Mouse (Mus musculus) cerebellum, adult (tissue): ENCODE data around the gene Ccdc69.
"Not testable (repeated sequence)": the region's sequence is repeated elsewhere in the genome, so short reads cannot be mapped to it uniquely, and the experiment has no call there.

Experiments
- ATAC-seq: cut with Nextera tagmentation; 2 replicates; pipeline ENCODE4 v1.9.2; 2017; ENCODE audit warnings: mild to moderate bottlenecking, moderate library complexity, mixed read lengths; ENCODE audit not compliant: insufficient number of reproducible peaks, low FRiP score, low TSS enrichment

Gene Ccdc69

DNA sequence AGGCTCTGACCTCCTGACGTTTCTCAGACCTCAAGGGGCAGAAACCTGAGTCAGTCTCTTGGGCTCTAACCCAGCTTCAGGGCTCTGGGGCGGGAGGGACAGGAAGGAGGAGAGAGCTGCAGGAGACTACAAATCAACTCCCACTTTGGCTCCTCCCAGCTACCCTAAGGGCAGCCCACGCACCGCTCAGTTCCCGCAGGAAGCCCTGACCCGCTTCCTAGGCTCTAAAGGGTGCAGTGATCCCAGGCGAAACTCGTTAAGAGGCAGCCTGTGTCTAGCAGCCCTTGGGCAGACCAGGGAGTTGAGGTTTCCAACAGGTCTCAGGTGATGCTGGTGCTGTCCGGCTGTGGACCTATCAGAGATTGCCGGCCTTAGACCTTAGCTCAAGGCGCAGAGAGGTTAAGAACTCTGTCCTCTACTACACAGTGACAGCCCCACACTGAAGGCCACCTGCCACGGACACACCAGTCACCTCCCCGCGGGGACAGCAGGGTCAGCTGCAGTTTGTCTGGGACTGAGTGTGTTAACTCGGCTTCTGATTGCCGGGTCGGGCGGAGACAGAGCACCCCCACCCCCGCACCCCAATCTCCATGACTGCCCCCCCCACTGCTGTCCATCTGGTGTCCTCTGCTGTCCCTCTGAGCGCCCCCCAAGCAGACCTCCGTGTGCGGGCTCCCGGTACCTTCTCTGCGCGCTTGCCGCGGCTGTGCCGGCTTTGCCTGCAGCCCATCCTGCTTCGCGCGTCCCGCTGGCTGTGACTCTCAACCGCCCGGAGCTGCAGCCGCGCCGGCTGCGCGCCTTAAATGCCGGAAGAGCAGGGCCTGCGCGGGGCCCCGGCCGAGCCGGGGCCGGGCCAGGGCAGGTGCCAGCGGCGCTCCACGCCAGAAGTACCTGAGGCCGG lies at the start of gene Ccdc69:
Gene Ccdc69, minus strand, starts transcription at position 801 of the 901 bp plus-strand sequence.
- peak; percentile 54 for ATAC-seq

DNA sequence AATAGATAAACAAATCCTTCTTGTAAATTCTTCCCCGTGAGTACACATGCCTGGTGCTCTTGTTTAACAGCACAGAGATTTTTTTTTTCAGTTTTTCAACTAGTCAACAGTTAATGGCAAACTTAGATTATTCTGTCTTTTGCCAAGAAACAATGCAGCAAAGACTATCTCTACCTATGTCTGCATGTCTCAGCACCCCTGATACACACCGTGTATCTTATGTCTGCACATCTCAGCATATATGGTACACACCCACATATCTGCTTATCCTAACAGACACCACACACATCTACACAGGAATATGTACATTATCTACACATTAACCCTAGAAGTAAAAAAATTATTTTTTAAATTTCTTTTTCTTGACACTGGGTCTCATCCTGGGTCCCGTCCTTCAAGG lies 48.7 kb upstream of the Ccdc69 start:
- ATAC-seq: no peak

DNA sequence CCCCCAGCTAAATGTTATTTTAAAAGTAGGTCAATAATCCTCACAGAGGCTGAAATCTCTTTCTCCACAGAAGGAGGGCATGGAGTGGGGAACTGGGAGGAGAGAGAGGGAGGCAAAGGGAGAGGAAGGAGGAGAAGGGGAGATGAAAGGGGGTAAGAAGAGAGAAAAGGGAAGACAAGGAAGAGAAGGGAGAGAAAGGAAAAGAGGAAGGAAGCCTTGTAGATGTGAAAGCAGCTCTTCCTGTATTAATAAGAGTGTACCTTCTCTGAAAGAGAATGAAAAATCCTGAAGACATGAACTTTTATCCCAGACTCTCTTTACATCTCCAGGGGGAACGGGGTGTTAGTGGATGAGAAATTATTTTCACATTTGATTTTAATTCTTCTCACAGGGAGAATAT lies 43.5 kb upstream of the Ccdc69 start:
- ATAC-seq: no peak

DNA sequence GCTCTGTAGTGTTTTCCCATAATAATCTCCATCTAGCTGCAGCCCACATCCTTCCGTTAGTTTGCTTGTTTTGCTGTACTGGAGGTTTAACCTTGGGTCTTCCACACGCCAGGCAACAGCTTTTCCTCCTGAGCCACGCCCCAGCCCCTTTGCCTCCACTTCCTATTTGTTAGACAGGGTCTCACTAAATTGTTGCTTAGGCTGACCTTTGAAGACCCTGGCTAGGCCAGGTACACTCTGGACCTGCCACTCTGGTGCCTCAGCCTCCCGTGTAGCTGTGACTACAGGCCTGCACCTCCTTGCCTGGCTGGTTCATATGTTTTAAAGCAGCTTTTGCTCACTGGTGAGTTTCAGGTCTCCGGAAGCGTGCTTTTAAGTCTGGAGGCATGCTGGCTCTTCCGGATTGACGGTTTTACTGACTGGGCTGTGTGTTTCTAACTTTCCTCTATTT lies 42.9 kb upstream of the Ccdc69 start:
- no peak for ATAC-seq

DNA sequence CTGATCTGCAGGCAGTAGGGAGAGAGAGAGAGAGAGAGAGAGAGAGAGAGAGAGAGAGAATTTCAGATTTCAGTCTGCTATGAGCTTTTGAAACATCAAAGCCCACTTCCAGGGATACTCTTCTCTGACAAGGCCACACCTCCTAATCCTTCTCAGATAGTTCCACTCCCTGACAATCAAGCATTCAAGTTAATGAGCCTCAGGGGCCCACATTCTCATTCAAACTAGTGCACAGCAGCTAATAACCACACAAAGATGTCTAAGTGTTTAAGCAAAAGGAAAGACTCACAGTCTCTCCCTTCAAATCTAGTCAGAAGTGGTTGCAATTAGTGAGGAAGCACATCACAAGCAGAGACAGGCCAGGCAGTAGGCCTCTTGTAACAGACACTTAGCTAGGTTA lies 42.3 kb upstream of the Ccdc69 start:
- ATAC-seq: no peak

DNA sequence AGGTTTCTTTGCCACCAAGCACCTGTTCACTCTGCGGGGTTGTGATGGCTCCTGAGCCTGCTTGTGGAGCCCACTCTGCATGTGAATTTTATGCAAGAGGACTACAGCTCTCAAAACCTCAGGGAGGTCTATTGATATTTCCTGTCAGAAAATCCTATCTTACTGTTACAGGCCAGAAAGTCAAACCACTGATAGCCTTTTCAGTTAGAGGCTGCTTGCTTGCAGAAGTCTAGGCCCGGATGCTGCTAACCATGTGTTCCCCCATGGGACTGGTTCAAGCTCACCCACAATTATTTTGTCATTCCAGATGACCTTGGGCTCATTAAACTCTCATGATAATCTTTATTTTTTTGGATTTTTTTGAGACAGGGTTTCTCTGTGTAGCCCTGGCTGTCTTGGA lies 39.1 kb upstream of the Ccdc69 start:
- ATAC-seq: no peak

DNA sequence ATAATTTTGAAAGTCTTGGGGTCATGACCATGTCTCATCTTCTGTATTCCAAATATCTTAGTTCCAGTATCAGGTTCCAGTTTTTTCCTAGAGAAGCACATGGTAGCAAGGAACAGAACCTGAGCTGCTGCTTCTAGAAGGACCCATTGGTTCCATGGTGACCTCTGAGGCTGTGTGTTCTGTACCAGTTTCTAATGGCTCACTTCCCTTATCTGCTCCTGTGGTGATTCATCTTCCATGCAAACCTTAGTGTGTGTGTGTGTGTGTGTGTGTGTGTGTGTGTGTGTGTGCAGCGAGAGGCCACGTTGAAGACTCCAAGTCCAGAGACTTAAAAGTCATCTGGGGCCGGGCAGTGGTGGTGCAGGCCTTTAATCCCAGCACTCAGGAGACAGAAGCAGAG lies 38.1 kb upstream of the Ccdc69 start:
- ATAC-seq: no peak

DNA sequence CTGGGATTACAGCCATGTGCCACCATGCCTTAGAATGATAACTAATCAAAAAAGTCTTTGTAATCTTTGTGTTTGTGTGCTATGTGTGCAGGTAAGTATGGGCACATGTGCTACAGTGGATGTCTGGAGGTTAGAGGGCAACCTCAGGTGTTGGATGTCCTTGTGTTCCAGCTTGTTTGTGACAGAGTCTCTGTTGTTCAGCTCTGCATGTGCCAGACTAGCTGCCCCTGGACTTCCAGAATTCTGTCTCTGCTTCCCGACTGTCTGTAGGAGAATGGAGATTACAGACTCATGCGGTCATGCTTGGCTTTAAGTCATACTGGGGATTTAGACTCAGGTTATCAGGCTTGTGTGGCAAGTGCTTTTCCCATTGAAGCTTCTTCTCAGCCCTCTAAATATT lies 36.4 kb upstream of the Ccdc69 start:
- ATAC-seq: no peak

DNA sequence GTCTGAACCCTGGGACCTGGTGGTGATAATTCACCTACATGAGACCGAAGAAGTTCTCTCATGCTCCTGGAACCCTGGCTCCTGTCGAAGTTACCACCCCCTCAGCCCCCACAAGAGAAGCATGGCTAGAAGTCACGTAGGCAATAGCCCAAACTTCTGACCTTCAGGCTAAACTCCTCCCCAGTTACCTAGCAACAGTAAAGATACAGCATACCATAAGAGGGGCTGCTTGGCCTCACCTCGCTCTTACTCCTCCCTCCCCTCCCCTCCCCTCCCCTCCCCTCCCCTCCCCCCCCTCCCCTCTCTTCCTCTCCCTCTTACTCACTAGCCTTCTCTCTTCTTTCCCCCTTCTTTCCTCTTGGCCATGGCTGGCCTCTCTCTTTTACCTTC lies 35.9 kb upstream of the Ccdc69 start:
- not testable (repeated sequence) for ATAC-seq

DNA sequence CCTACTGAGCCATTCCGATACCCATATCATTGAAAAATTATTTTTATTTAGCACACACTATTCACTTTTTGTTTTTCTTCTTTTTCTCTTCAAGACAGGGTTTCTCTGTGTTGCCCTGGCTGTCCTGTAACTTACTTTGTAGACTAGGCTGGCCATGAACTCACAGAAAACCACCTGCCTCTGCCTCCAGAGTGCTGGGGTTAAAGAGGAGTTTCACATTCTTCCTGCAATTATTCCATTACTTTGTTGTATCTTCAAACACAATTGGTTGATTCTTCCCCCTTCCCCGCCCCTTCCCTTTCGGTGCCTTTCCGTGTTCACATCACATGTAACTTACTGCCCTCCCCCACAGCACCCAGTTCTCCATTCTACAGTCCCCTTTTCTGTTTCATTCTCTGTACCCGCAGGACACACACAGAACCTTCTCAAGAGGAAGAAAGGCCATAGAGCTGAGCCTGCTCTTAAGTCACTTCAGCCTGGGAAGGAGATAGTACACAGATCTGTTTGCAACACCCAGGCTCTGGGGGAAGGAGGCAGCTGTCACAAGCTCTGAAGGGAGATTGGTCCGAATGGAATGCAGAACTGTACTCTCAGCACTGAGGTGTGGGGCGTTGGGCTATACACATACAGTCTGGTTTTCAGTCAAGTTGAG lies 35.4 kb upstream of the Ccdc69 start:
- no peak for ATAC-seq

DNA sequence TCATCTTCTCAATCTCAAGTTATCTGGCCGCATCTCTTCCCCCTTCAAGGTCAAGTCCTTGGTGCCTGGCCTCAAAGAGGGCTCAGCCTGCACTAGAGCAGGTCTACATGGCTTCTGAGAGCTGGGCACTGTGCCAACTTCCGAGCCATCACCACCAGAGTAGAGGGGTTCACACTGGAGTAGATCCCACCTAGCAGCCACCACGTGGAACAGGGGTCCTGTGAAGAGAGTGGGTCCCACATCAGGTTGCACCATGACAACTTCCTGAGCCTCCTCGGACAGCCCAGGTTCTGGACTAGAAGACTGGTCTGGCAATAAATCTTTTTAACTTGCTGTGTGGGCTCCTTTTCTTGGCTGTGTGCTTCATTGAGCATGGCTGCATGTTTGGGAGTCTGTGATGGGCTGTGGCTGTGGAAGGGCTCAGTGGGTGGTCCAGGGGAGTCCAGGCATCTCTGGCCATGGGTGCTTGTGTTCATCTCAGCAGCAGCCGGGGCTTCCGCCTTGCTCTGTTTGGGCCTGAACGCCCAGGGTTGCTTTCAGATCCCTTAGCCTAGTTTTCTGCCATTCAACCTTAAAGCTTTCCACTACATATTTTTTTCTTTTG lies 32.7 kb upstream of the Ccdc69 start:
- ATAC-seq: no peak

DNA sequence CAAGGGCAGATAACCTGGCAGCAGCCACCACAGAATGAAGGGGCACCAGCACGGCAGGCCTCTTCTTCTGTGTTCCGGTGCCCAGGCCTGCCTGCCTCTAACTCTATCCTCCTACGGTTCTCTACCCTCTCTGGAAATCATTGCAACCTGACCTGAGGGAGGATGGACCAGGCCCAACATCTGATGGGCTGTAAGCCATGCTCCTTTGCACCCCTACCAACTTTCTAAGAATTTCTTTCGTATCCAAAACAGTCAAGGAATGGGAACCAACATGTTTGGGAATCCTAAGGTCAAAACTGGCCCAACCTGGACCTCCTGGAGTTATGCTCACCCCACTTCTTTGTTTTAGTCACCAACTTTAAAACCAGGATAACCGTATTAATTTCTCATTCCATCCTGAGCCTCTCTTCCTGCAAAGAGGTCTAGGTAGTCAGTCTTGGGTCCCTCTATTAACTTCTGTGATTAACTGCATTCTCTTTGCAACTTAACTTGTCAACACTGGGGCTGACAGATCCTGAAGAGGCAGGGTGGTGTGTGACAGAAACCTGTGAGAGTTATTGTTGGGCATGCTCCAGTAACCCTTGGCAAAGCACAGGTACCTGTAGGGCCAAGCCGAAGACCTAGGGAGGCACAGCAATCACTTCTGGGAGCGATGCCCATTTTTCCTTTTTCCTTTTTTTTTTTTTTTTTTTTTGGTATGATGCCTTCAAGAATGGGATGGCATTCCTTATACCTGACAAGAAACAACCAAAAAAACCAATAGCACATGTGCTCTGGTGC lies 31.8 kb upstream of the Ccdc69 start:
- ATAC-seq: no peak

DNA sequence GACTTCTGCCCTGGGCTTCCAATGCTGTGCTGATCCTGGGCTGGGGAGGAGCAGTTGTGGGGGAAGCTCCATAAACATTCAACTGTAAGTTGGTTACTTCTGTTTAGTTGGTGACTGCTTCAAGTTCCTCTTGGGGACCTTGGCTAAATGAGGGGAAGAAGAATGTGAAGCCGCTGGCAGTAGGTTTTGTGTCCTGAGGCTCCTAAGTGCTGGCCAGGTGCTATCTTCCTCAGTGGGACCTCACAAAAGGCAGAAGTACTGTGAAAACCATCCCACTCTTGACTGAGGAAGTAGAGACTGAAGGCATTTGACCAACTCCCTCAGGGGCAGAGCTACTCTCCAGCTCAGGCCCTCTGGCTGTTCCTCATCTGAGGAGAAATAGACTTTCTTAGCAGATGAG lies 28.7 kb upstream of the Ccdc69 start:
- ATAC-seq: no peak

DNA sequence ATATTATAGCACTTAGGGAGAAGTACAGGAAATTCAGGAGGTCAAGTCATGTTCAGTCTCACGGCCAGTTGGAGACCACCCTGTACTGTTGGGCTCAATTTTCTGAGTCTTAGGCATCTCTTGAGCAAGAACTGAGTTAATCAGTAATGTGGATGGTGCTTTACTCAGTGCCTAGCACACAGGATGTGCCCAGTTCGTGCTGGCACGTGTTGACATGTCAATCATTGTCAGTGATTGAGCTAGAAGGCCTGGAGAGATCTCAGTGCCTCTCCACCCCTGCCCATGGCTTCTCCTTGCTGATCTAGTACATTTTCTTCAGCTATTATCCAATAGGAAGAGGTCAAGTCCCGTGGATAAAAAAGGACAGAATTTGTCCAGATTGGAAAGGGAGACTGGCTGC lies 27.5 kb upstream of the Ccdc69 start:
- ATAC-seq: no peak

DNA sequence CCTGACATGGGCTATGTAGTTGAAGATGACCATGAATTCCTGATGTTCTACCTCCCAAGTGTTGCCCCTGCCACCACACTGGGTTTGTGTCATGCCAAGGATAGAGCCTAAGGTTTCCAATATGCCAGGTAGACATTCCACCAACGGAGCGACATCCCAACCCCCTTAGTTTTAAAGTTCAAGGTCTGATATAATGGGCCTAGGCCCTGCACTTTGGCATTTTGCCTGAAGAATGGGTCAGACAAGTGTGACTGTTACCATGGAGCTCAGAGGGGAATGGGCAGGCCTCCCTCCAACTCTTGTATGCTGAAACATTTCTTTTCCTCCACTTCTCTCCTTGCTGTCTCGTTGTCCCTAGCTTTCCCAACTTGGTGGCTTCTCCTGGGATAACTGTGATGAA lies 25.3 kb upstream of the Ccdc69 start:
- no peak for ATAC-seq

DNA sequence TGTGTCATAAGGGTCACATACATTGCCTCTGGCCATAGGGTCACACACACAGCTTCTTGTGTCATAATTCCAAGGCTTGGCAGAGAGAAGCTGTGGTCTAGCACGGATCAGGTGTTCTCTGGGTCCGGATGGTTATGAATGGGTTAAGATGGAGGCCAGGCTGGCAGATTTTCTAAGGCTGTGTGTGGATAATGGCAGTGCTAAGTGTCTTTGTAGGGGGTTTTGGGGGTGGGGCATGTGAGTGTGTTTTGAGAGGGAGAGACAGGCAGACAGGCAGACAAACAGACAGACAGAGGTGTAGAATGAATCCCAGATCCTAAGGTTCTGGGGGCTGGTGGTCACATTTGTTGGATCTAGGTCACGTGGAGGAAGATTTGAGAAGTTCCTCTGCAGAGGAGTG lies 24.1 kb upstream of the Ccdc69 start:
- no peak for ATAC-seq

DNA sequence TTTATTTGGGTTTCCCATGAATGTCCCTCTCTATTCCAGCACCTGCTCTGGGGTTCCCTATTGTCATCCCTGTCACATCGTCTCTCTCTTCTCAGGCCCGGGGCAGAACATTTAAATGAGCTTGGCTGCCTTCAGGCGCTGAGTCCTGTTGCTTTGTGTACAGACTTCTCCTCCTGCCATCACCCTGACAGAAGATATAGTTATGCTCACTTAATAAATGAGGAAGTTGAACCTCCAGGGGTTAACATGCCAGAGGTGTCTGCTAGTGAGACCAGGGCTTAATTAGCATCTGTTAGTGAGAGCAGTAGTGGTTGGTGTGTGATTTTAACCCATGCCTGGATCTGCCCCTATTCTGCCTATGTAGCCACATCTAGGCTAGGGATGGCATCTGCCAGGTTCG lies 21.9 kb upstream of the Ccdc69 start:
- ATAC-seq: no peak

DNA sequence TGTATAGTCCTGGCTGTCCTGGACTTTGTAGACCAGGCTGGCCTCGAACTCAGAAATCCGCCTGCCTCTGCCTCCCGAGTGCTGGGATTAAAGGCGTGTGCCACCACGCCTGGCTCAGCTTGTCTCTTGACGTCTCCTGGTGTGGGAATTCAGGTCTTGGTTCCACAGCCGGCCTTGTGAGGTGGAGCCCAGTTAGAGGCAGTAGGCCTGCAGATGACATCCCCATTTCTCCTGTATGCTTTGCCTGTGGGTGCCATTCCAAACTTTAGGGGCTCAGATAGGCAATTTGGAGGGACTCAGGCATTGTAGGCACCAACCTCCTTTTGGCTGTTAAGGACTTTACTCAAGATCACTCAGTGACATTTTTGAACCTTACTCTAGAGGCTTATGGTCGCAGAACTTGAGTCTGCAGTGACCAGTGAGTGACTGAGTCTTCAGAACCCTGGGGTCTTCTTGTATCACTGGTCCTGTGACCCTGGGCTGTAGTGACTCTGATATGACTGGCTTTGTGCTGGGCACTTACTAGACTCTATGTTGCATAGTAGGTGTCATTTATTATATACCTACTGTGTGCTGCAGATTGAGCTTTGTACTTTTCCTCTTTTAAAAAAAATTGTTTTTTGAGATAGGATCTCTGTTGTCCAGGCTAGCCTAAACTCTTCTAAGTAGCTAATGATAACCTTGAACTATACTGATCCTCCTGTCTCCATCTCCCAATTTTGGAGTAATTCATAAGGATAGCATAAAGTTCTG lies 21.3 kb upstream of the Ccdc69 start:
- no peak for ATAC-seq

DNA sequence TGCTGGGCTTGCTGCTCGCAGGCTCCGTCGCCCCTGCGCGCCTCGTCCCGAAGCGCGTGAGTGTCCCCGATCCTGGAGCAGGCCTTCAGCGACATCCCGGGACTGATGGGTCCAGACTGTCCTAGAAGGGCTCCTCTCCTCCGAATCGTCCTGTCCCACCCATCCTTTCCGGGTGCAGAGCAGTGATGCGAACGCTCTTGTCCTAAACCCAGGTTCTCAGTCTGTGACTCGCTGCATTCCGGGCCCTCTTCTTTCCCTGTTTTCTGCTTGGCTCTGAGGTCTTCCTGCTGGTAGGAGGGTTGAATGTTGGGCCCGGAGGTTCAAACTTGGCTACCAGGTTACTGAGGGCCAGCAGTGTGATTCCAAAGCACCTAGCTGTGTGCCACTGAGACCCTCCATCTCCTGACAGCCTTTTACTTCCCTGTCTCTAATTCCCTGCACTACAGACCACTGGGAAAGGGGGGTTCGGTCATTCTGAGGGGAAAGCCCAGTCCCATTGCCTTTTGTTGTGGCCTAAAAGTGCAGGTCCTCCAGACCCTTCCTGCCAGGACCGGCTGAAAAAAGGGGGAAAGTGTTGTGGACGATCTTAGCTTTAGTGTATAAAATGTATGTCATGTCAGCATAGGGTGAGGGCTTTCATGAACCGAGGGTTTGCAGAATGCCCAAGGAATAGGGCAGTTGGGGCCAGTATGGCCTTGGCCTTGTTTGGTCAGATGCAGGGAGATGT lies 20.4 kb upstream of the Ccdc69 start:
- peak; percentile 38; the same call in 1 of the 2 replicates for ATAC-seq
